Mouse (Mus musculus) C2C12 (cell line): ENCODE measurements around the gene Ptpro.

Experiments used
- CTCF ChIP-seq: IDR thresholded peaks from one replicate; pipeline ENCODE4 v1.5.1; 2011; ENCODE audit not compliant: control insufficient read depth, insufficient read depth, insufficient read length
- MYOG ChIP-seq: IDR thresholded peaks from one replicate; pipeline ENCODE4 v1.6.1; 2011; ENCODE audit not compliant: control insufficient read depth, insufficient read length; ENCODE audit errors: extremely low read depth

DNA sequence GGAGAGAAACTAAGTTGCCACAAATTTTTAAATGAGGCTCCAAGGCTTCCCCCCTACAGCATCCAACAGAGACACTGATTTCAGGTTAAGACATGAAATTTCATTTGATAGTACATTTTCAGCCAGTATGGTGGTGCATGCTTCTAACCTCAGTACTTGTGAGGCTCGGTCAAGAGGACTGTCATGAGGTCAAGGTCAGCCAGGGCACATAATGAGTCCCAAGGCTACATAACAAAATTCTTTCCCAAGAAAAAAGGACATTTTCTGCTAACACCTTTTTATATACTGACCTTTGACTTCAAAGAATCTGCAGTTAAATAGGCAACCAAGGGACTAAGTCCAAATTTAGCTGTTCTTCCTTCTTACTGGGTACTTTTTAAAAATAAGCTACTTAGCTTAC lies 221.3 kb downstream of the Ptpro start:
- TF ChIP-seq MYOG (no peak), CTCF (no peak)
